Mouse (Mus musculus): ENCODE measurements around the gene Oit3. TPM values are rescaled to one million over a fixed set of nuclear protein-coding genes. Genes with fewer than 3 reads are reported as not detected.

The Oit3 gene
- 0.65 TPM in 1 of 2 replicates, not detected in the other for polyA plus RNA-seq (2012; rRNA removed; ENCODE audit: low replicate concordance)

DNA sequence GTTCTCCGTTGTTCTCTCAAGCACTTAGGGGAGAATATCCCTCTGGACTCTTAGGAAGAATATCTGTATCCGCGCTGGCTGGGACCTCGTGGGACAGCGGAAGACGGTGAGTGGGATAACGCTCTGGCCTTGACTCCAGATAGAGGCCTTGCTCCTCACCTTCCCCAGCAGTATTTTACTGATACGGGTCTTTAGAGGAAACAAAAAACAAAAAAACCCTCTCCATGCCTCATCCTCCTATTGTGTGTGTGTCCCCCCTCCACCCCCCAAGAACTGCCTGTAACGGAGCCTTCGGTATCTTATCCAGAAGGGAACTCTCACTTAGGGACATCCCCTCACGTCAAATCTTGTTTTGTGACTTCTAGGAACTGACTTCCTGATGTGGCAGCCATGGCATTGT lies at the start of gene Oit3:
Oit3 (minus strand) TSS at position 44 of the 400 bp plus-strand sequence.

DNA sequence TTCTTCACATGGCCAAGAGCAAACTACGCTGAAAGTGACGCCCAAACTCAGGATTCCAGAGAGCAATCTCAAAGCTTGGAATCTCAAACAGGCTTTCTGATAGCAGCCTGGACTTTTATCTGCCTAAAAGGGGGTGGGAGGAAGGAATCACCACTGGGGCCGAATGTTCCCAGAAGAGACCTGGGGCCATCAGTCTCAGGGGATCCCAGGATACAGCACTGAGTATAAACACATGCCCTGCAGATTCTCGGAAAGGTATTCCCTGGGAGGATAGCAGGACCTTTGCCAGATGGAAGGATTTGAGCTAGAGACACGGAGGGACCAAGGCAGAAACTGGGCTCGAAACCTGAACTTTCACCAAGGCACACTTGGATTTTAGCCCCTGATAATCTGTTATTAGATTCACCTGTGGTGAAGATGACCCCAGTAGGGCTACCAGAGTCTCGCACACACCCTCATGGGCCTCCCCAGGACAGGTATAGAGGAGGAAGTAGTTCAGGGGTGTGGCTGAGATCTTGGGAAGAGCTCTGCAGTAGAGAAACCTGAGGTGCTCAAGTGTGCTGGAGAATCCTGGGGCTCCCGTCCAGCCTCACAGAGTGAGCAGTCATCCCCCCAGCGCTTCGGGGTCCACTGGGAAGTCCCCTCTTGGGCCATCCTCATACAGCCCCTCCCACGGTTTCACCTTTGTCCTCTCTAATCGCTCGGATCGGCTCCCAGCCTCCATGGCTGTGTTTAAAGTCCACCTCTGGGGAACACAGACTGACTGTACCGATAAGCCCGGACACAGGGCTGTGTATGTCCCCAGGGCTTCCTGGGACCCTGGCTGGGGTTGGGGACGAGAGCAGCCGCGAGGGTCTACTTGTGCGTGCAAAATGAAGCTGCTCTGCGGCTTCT lies 38.4 kb downstream of the Oit3 start, which contains the start of gene Pla2g12b:
Pla2g12b (plus strand) TSS at position 762 of the 894 bp plus-strand sequence.

DNA sequence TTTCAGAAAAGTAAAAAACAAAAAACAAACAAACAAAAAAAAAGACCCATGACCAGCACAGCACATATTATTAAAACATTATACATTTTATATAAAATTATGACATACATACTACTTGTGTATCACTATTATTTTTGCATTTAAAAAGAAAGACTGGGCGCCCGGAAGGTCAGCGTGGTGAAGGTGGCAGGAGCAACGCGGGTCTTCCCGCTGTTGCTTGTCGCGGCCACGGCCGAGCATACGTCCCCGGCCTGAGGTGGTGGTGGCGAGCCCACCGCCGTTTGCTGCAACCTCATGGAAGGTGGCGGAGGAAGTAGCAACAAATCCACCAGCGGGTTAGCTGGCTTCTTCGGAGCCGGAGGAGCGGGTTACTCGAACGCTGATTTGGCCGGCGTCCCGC lies 46.1 kb downstream of the Oit3 start, which contains the start of gene Gm10273:
Gm10273 (plus strand) TSS at position 172 of the 400 bp plus-strand sequence.

Other genes starting within 250 kb of the Oit3 start
- gene Sept10, start 219.9 kb downstream of the Oit3 start, polyA plus RNA-seq (2012; rRNA removed; ENCODE audit: low replicate concordance): 1.2 and 1.8 TPM in 2 replicates
- 1.5 and 1.7 TPM in 2 replicates for gene Sowahc, start 219.8 kb downstream of the Oit3 start, polyA plus RNA-seq (2012; rRNA removed; ENCODE audit: low replicate concordance)
- 0.78 and 1.4 TPM in 2 replicates for gene P4ha1, start 118.5 kb downstream of the Oit3 start, polyA plus RNA-seq (2012; rRNA removed; ENCODE audit: low replicate concordance)
- 2.0 and 2.2 TPM in 2 replicates for gene Gm10273, start 46.1 kb downstream of the Oit3 start, polyA plus RNA-seq (2012; rRNA removed; ENCODE audit: low replicate concordance)
- gene Pla2g12b, start 38.1 kb downstream of the Oit3 start, polyA plus RNA-seq (2012; rRNA removed; ENCODE audit: low replicate concordance): 33.3 and 76.4 TPM in 2 replicates
- gene Gm10322, start 174.3 kb upstream of the Oit3 start, polyA plus RNA-seq (2012; rRNA removed; ENCODE audit: low replicate concordance): 1.8 TPM in 1 of 2 replicates, not detected in the other
- gene Mcu, start 174.9 kb upstream of the Oit3 start, polyA plus RNA-seq (2012; rRNA removed; ENCODE audit: low replicate concordance): 44.2 and 72.6 TPM in 2 replicates

All from duodenum, adult 2 months (tissue).